Mouse (Mus musculus) heart, adult 11 months (tissue): ENCODE measurements around the gene Odf3.
"Not testable (repeated sequence)": the region's sequence is repeated elsewhere in the genome, so short reads cannot be mapped to it uniquely, and the experiment has no call there.

Source experiments
- DNase-seq: peaks from one replicate; pipeline ENCODE4 v3.0.0; 2022

The Odf3 gene

GRCm38 (mm10) chr7:140881696-140882468 lies 34.3 kb downstream of the Odf3 start, which contains the start of the genes Psmd13 and Sirt3:
TSS of gene Psmd13 (plus strand) at chr7:140881968.
TSS of gene Sirt3 (minus strand) at chr7:140882309.
- peak; percentile 99 for DNase-seq

GRCm38 (mm10) chr7:140882469-140882803 lies 34.8 kb downstream of the Odf3 start:
- no peak for DNase-seq

DNA sequence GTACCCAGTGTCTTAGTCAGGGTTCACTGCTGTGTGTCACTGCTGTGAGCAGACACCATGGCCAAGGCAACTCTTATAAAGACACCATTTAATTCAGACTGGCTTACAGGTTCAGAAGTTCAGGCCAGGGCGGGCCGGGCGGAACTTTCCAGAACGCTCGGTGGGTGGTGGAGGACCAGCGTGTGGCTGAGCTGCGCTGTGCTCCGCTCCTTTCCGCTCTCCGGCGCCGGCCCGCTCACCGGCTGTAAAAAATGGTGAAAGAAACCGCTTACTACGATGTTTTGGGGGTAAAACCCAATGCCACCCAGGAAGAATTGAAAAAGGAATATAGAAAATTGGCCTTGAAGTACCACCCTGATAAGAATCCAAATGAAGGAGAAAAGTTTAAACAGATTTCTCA lies 43.0 kb downstream of the Odf3 start:
- not testable (repeated sequence) for DNase-seq

DNA sequence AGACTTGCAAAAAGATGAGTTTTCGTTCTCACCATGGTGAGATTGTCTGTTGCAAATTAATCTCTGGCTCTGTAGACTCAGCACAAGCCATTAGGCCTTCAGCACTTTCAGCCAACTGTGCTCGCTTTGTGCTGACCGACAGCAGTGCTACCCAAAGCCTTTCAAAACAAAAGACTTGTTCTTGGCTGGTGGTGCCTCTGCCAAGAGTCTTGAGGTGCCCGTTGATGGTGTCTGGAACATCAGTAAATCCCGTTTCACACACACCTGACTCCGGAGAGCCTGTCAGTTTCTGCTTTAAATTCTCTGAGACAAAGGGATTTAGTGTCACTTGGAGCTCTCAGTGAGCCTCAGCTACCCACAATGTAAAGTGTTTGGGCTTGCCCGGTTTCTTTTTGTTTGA lies 46.4 kb downstream of the Odf3 start:
- DNase-seq = no peak

DNA sequence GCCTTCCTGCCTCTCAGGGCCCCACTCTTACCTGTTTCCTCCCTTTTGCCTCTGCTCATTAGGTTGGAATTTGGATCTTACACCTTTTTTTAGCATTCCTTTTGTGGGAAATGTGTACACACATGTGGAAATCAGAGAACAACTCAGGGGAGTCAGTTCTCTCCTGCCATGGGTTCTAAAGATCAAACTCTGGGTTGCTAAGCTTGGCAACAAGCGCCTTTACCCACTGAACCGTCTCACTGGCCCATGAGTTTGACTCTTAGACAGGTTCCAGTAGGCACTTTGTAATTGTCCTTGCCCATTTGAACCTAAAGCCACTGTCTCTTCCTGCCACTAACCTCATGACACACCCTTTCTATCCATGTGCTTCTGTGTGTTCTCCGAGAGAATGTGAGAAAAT lies 47.0 kb downstream of the Odf3 start:
- DNase-seq = no peak

DNA sequence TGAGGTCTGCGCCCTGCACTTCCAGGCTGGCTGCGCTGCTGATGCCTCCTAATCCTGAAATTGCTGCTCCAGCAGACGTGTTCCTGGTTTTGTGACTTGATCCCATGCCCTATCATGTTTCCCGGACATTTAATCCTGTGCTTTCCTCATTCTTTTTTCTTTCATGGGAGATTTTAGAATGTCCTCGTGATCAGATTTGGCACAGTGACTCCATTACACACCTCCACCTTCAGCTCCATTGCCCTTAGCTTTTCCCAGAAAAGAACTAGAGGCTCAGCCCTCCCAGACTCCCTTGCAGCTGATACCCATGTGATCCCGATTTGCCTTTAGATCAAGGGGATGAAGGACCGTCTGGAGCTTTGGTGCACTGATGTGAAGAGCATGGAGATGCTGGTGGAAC lies 50.3 kb downstream of the Odf3 start:
- DNase-seq = no peak

- peak; percentile 92 for DNase-seq
Observed at GRCm38 (mm10) chr7:140899121-140899520, 51.5 kb downstream of the Odf3 start.

- peak; percentile 98 for DNase-seq
Observed at GRCm38 (mm10) chr7:140900220-140900619, 52.6 kb downstream of the Odf3 start, which contains the start of gene Cox8b. TSS of gene Cox8b (minus strand) at chr7:140900446.
